Mouse (Mus musculus): ENCODE data around the gene Trp53tg5. TPM values are rescaled to one million over a fixed set of nuclear protein-coding genes. Genes with fewer than 3 reads are reported as not detected.

Trp53tg5 gene
- total RNA-seq, 2 experiments from 2014 or later: not detected

Other genes starting within 250 kb of the Trp53tg5 start
- gene Svs2, start 235.3 kb downstream of the Trp53tg5 start, total RNA-seq (2021): not detected
- gene Svs3b, start 217.1 kb downstream of the Trp53tg5 start, total RNA-seq (2021): not detected
- gene Svs4, start 195.3 kb downstream of the Trp53tg5 start, total RNA-seq (2021): not detected
- gene Svs3a, start 184.5 kb downstream of the Trp53tg5 start, total RNA-seq (2021): not detected
- not detected for gene Svs6, start 157.0 kb downstream of the Trp53tg5 start, total RNA-seq (2021)
- not detected for gene Svs5, start 141.0 kb downstream of the Trp53tg5 start, total RNA-seq (2021)
- gene Slpi, start 84.6 kb downstream of the Trp53tg5 start, total RNA-seq (2021): 1 to 10 TPM; 1.2 to 2.0 TPM
- under 1 TPM; 0.41 to 0.91 TPM for gene Rbpjl, start 70.6 kb downstream of the Trp53tg5 start, total RNA-seq (2021)
- 10 to 100 TPM; 21.2 to 21.6 TPM for gene Matn4, start 68.6 kb downstream of the Trp53tg5 start, total RNA-seq (2021)
- gene Sdc4, start 29.8 kb downstream of the Trp53tg5 start, total RNA-seq (2021): 100 to 1,000 TPM; 117 to 137 TPM
- gene Sys1, start 16.8 kb downstream of the Trp53tg5 start, total RNA-seq (2021): 10 to 100 TPM; 39.1 to 44.7 TPM
- 10 to 100 TPM; 12.7 to 18.8 TPM for gene Gm20458, start 12.8 kb downstream of the Trp53tg5 start, total RNA-seq (2021)
- 10 to 100 TPM; 87.6 to 88.0 TPM for gene Dbndd2, start 12.4 kb upstream of the Trp53tg5 start, total RNA-seq (2021)
- gene Pigt, start 23.8 kb upstream of the Trp53tg5 start, total RNA-seq (2021): 10 to 100 TPM; 95.2 to 96.5 TPM
- gene Wfdc2, start 88.7 kb upstream of the Trp53tg5 start, total RNA-seq (2021): 1 to 10 TPM in 1 of 2 experiments, not detected in 1; 5.6 TPM
- gene Spint3, start 99.7 kb upstream of the Trp53tg5 start, total RNA-seq (2021): not detected
- 1 to 10 TPM in 1 of 2 experiments, under 1 TPM in 1; 0.71 to 1.9 TPM for gene Wfdc6a, start 111.7 kb upstream of the Trp53tg5 start, total RNA-seq (2021)
- gene Eppin, start 119.9 kb upstream of the Trp53tg5 start, total RNA-seq (2021): not detected
- not detected for gene Wfdc6b, start 139.8 kb upstream of the Trp53tg5 start, total RNA-seq (2021)
- not detected for gene Wfdc8, start 139.9 kb upstream of the Trp53tg5 start, total RNA-seq (2021)
- not detected for gene Wfdc16, start 165.1 kb upstream of the Trp53tg5 start, total RNA-seq (2021)
- gene Wfdc10, start 182.3 kb upstream of the Trp53tg5 start, total RNA-seq (2021): not detected
- gene Wfdc9, start 182.9 kb upstream of the Trp53tg5 start, total RNA-seq (2021): not detected
- not detected for gene Wfdc11, start 200.4 kb upstream of the Trp53tg5 start, total RNA-seq (2021)
- not detected for gene Wfdc13, start 211.4 kb upstream of the Trp53tg5 start, total RNA-seq (2021)
- not detected for gene Spint4, start 224.8 kb upstream of the Trp53tg5 start, total RNA-seq (2021)
- gene Spint5, start 241.6 kb upstream of the Trp53tg5 start, total RNA-seq (2021): not detected

Measured in layer of hippocampus, postnatal 14 days (tissue).